Mouse (Mus musculus): ENCODE measurements at regions not wholly inside any gene's neighbourhood (a gene's known extent, or its start where the extent isn't known, plus 50 kb on each side); places are given as distances from the start of the nearest gene placed in this dataset.

DNA sequence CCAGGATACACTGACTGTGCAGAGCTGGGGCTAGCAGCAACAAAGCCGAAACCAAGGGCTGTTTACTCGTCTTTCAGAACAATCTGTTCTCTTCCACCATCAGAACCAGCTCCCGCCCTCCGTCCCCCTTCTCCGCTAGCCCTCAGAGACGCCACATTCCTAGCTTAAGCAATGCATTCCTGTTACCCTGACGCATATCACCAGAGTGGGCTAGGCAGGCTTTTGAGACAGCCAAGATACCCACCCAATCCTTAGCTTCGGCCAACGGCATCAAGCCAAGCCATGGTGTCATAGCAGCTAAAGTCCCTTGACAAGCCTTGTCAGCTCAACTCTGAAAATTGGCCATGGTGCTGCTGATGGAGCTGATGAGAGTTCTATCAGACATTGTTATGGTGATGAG lies 319.1 kb downstream of the Tns1 start:
- ATAC-seq (replicated peaks; ENCODE audit: low FRiP score, poor library complexity, severe bottlenecking): no peak

- ATAC-seq (replicated peaks; ENCODE audit: low FRiP score, poor library complexity, severe bottlenecking): no peak
These were observed 324.3 kb downstream of the Tns1 start for GRCm38 (mm10) chr1:73799996-73800395.

- no peak for ATAC-seq (replicated peaks; ENCODE audit: low FRiP score, poor library complexity, severe bottlenecking)
These were observed 325.0 kb downstream of the Tns1 start for GRCm38 (mm10) chr1:73799246-73799645.

- ATAC-seq (replicated peaks; ENCODE audit: low FRiP score, poor library complexity, severe bottlenecking): no peak
These were observed 326.4 kb downstream of the Tns1 start for GRCm38 (mm10) chr1:73797858-73798257.

GRCm38 (mm10) chr1:73797413-73797812 lies 326.8 kb downstream of the Tns1 start:
- ATAC-seq (replicated peaks; ENCODE audit: low FRiP score, poor library complexity, severe bottlenecking): no peak

GRCm38 (mm10) chr1:73793871-73794270 lies 330.4 kb downstream of the Tns1 start:
- ATAC-seq (replicated peaks; ENCODE audit: low FRiP score, poor library complexity, severe bottlenecking): no peak

- ATAC-seq (replicated peaks; ENCODE audit: low FRiP score, poor library complexity, severe bottlenecking): no peak
These were observed 331.0 kb downstream of the Tns1 start for GRCm38 (mm10) chr1:73793256-73793655.

- no peak for ATAC-seq (replicated peaks; ENCODE audit: low FRiP score, poor library complexity, severe bottlenecking)
These were observed 331.9 kb downstream of the Tns1 start for GRCm38 (mm10) chr1:73792311-73792710.

GRCm38 (mm10) chr1:73787666-73788065 lies 336.6 kb downstream of the Tns1 start:
- ATAC-seq (replicated peaks; ENCODE audit: low FRiP score, poor library complexity, severe bottlenecking): no peak

- ATAC-seq (replicated peaks; ENCODE audit: low FRiP score, poor library complexity, severe bottlenecking): no peak
These were observed 337.0 kb downstream of the Tns1 start for GRCm38 (mm10) chr1:73787224-73787623.

DNA sequence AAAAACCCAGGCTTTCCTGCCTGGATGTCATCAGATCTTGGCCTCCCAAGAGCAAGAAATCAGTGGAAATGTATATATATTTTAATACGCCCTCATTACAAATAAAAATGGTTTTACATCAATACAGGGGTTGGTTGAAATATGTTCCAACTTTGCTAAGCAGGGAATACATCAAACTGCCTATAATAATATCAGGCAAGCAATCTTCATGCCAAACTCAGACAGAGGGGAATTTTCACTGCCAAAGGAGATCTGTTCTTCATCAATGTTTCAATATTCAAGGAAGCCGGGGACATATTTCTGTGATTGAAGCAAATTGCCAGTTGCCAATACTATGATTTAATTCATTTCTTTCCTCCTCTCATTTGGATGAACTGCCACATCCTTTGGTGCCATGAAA lies 340.9 kb downstream of the Tns1 start:
- no peak for ATAC-seq (replicated peaks; ENCODE audit: low FRiP score, poor library complexity, severe bottlenecking)

DNA sequence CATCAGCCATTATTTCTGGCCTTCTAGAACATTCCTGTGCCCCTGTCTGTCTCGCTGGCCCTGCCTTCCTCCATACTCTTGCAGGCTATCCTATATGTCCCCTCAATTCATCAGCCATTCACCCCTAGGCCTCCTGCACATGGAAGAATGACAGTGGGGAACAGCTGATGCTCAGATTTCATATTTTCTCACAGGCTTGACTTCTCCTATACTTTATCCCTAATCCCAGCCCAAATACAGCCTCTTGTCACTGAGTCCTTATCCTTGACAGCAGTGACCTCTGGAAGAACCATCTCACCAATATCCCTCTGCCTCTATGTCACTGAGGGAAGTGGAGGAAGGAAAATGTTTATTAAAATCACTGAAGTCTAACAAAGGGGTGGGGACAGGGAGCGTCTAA lies 341.4 kb downstream of the Tns1 start:
- ATAC-seq (replicated peaks; ENCODE audit: low FRiP score, poor library complexity, severe bottlenecking): no peak

DNA sequence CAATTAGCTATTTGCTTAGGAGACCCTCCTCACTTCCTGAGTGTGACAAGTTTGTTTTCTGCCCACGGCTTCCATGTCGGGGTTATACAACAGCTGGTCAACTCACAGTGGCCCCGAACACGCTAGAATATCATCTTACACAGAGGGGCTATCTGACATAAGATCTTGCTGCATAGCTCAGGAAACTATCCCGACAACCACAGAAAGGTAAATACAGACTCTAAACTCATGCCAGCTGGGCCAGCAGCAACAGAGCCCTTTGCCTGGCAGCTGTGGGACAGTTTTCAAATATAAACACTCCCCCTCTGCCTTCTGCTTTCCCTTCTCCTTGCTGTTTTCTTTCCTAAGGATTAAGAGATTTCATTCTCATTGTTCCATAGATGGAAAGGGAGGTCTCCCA lies 352.5 kb downstream of the Tns1 start:
- ATAC-seq (replicated peaks; ENCODE audit: low FRiP score, poor library complexity, severe bottlenecking): no peak

GRCm38 (mm10) chr1:73770631-73771030 lies 353.6 kb downstream of the Tns1 start:
- no peak for ATAC-seq (replicated peaks; ENCODE audit: low FRiP score, poor library complexity, severe bottlenecking)

DNA sequence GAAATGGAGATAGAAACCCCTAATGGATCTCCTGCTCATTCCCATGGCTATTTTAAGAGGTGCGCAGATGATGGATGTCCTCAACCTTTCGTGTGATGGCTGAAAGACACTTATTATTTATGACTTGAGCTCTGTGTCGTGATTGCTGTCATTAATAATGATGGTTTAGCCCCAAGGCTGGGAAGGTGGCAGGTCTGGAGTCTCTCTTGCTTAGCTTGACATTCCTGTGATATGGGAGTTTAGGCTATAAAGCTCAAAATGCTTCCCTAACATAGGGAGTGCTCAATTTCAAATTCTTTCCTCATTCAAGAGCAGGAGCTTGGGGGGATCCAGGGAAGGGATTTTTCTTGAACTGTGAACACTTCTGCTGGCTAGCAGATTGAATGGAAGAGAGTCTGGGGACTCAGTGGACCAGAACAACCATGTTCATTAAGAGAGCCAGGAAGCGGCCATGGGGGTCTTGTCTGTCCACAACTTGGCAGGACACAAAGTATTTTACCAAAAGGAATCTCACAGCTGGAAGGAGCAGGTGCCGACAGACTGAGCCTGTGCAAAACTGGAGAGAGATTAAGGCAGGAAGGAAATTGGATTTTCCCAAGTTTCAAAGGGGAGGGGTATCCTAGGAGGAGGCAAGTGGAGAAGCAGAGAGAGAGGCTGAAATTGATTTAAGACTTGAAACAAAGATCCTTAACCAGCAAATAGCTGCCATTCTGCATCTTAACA lies 359.5 kb downstream of the Tns1 start:
- no peak for ATAC-seq (replicated peaks; ENCODE audit: low FRiP score, poor library complexity, severe bottlenecking)

DNA sequence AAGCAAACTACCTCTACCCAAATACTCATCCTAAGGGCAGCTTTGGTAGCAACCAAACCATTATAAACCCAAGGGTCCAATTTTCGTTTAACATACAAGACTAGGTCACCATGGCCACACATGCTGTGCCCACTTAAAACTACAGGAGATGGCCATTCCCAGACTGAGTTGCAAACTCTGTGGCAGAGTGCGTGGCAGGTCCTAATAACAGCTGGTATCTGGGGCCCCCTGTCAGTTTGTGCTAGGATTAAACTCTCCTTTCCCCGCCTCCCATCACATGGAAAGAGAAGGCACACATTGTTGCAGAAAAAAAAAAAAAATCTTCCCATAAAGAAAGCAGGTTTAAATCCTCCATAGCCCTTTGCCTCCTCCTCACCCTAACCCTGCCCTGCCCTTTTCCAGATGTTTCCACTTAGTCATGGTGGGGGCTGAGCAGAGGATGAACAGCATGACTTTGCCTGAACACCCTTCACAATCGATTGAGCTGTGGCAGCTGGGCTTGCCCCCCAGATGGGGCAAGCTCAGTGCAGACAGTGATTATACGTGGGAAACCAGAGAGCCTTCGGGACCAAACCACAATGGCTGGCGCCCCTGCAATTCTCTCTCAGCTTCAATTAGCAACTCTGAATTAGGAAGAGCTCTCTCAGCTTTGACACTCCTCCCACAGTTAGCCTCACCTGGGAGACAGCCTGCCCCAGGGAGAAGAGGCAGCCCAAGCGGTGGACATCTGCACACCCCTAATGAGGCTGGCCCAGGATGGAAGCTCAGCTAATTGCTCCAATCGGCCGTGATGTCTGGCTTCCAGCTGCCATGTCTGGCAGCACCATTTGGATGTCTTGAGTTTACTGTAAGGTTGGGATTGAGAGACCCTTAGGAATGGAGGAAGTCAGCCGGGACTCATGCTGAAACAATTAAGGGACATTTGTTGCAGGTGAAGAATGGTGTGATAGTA lies 365.9 kb downstream of the Tns1 start:
- no peak for ATAC-seq (replicated peaks; ENCODE audit: low FRiP score, poor library complexity, severe bottlenecking)

DNA sequence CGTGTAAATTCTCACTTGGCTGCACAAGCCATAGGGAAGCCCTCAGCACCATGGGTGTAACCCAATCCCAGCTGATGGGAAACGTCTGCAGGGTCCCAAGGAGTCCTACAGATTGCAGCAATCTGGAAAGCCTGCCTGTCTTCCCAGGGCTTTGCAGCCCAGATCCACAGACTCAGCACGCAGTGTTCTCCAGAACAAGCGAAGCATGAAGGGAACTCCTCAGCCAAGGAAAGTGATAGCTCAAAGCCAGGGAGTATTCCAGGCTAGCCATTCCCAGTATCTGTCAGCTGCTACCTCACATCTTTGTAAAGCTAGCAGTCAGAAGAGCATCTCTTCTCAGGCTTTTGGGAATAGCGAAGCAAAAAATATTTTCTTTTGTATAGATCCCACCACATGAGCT lies 368.5 kb downstream of the Tns1 start:
- no peak for ATAC-seq (replicated peaks; ENCODE audit: low FRiP score, poor library complexity, severe bottlenecking)

- no peak for ATAC-seq (replicated peaks; ENCODE audit: low FRiP score, poor library complexity, severe bottlenecking)
These were observed 369.3 kb downstream of the Tns1 start for GRCm38 (mm10) chr1:73754928-73755327.

GRCm38 (mm10) chr1:73753157-73753556 lies 371.1 kb downstream of the Tns1 start:
- no peak for ATAC-seq (replicated peaks; ENCODE audit: low FRiP score, poor library complexity, severe bottlenecking)

DNA sequence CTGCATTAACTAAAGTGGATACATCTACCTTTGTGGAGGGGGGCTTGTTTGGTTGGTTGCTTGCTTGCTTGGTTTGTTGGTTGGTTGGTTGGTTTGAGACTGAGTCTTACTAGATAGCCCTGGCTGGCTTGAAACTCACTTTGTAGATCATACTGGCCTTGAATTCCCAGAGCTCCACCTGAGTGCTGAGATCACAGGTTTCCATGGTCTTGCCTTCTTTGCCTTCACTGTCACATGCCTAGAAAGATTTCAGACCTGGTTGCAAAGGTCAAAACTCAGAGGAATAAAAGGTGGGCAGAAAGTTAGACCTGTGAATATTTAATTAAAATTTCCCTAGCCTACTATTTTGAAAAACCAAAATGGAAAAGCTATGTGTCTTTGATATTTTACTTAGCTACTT lies 375.5 kb downstream of the Tns1 start:
- ATAC-seq (replicated peaks; ENCODE audit: low FRiP score, poor library complexity, severe bottlenecking): no peak

DNA sequence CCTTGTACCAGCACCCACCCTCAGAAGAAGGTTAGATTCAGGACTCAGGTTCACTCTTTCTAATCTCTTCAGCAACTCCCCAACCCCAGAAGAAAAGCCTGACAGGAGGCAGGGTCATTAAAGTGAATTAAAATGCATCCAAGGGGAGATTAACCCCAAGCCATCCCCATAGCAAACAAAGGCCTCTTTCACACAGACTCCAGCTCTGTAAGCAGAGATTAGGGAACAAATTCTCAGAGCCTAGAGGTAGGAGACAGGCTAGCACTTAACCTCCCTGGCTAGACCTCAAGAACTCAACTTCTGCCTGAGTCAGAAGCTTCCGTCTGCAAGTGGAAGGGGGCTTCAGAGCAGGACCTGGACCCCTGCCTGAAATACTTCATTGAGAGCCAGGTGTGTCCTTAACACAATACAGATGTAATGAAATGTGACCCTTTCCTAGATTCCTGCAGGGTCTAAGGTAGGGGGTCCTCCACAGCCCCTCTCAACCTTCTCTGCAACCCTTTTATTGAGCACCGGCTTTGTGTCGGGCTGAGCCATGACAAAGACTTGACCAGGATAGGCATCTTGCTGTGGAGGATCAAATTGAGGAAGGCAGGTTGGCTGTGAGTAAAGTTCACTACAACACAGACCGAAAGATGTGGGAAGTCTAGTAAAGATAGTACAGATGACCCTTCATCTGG lies 379.6 kb downstream of the Tns1 start:
- no peak for ATAC-seq (replicated peaks; ENCODE audit: low FRiP score, poor library complexity, severe bottlenecking)

Data from erythroblast, adult 5-6 weeks (primary cell).